In the genomic region with DNA sequence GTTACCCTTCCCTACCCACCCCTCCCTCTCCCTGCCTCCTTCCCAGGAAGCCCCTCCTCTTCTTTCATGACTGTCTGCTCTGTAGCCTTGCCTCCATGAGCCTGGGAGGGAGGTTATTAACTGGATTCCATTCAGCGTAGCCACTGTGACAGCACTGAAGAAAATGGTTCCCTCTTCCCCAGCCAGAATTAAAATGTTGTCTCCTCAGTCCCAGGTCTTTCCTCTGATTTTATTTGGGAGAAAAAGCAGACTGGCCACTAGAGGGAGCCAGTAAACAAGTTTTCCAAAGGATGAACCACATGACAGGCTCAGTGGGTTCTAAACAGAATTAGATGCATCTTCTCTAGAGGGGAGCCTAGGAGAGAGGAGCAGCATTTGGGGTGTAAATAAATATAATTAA, we compare ENCODE assay signal across 7 mouse cellular contexts. TPM values are rescaled to one million over a fixed set of nuclear protein-coding genes. Genes with fewer than 3 reads are reported as not detected.
DNase-seq lines count a peak whose midpoint lies in the region; ATAC-seq and TF ChIP-seq lines count a peak whose summit lies in the region.

No protein-coding gene starts in this region.

- no peaks in the 10 kb centered on the region for H3K27me3 ChIP-seq in G1E (ENCODE audit: insufficient read depth, low read length)
- H3K27me3 ChIP-seq in embryonic facial prominence, embryonic 10.5 days (replicated peaks; ENCODE audit: low read depth, poor library complexity, severe bottlenecking), result no peaks in the 10 kb centered on the region
- H3K27me3 ChIP-seq in hindbrain, embryonic 11.5 days (ENCODE audit: control insufficient read depth, insufficient read depth, low read length), result no peaks in the 10 kb centered on the region

- H3K4me2 ChIP-seq in hindbrain, embryonic 11.5 days (replicated peaks; ENCODE audit: low read depth, low read length), result no peak overlapping the region

- peak; percentile 26; the same call in 1 of the 2 replicates for TF ChIP-seq CTCF in G1E (IDR thresholded peaks at IDR 0.05; ENCODE audit: low read depth, low read length)

- H3K27ac ChIP-seq in embryonic facial prominence, embryonic 10.5 days (replicated peaks), result no peak overlapping the region
- H3K27ac ChIP-seq in hindbrain, embryonic 11.5 days (ENCODE audit: low read depth, low read length), result no peak overlapping the region

- no peak overlapping the region for H3K9ac ChIP-seq in hindbrain, embryonic 11.5 days (ENCODE audit: low read depth, low read length)

- WGBS in embryonic facial prominence, embryonic 10.5 days, result 53% methylated on average over 1 of the region's 1 CpGs
- 58% methylated on average over 1 of the region's 1 CpGs for WGBS in hindbrain, embryonic 11.5 days

- no peak overlapping the region for H3K4me3 ChIP-seq in G1E (ENCODE audit: low read depth, low read length)
- H3K4me3 ChIP-seq in embryonic facial prominence, embryonic 10.5 days, result no peak overlapping the region
- H3K4me3 ChIP-seq in hindbrain, embryonic 11.5 days (ENCODE audit: low read depth, low read length), result no peak overlapping the region

- no peak for ATAC-seq in G1E (ENCODE audit: extremely low read depth, insufficient number of reproducible peaks, low FRiP score, poor library complexity, severe bottlenecking)
- peak; percentile 70 for ATAC-seq in hindbrain, embryonic 11.5 days (ENCODE audit: low FRiP score)

- no peaks in the 10 kb centered on the region for H3K4me1 ChIP-seq in G1E (ENCODE audit: insufficient read depth, low read depth, low read length)
- H3K4me1 ChIP-seq in embryonic facial prominence, embryonic 10.5 days, result peaks cover 10% of the 10 kb centered on the region; the same call in 1 of the 2 replicates
- H3K4me1 ChIP-seq in hindbrain, embryonic 11.5 days (replicated peaks; ENCODE audit: control insufficient read depth, insufficient read depth, low read length), result no peaks in the 10 kb centered on the region

- peaks cover 77% of the 10 kb centered on the region for H3K36me3 ChIP-seq in G1E (replicated peaks)
- peaks cover 35% of the 10 kb centered on the region; the same call in 1 of the 2 replicates for H3K36me3 ChIP-seq in embryonic facial prominence, embryonic 10.5 days (replicated peaks)
- no peaks in the 10 kb centered on the region for H3K36me3 ChIP-seq in hindbrain, embryonic 11.5 days (ENCODE audit: control insufficient read depth, insufficient read depth, low read length)

- no peaks in the 10 kb centered on the region for H3K9me3 ChIP-seq in G1E (replicated peaks)
- H3K9me3 ChIP-seq in embryonic facial prominence, embryonic 10.5 days, result no peaks in the 10 kb centered on the region
- no peaks in the 10 kb centered on the region for H3K9me3 ChIP-seq in hindbrain, embryonic 11.5 days (ENCODE audit: control insufficient read depth, low read length)

- DNase-seq in G1E (ENCODE audit: low spot score), result peak; percentile 34
- DNase-seq in adrenal gland, postnatal 25 days, result peak; percentile 19
- DNase-seq in embryonic facial prominence, embryonic 10.5 days (ENCODE audit: low spot score), result peak; percentile 58
- DNase-seq in hindbrain, embryonic 11.5 days (ENCODE audit: low spot score), result peak; percentile 82
- DNase-seq in layer of hippocampus, adult 8-10 months (ENCODE audit: low spot score in 2 of 2), result peak; percentile 59 to 74
- DNase-seq in lung, postnatal 10 days, result peak; percentile 80
- DNase-seq in right cerebral cortex, postnatal 10 days (ENCODE audit: low spot score in 2 of 2), result peak; percentile 79 to 81

RNA-seq across cellular contexts. Expression of a gene that starts 27.2 kb away (rescaled TPM):
- total RNA-seq in G1E (2014; fragmentation: Nextera tagmentation) (52.4 and 52.7 TPM in 2 replicates), G1E (2017) (95.8 and 114 TPM in 2 replicates)
- polyA plus RNA-seq in G1E (2012), result 3.9 and 4.2 TPM in 2 replicates
- 30.9 and 31.3 TPM in 2 replicates for total RNA-seq in adrenal gland, postnatal 25 days (2021)
- 58.1 and 64.6 TPM in 2 replicates for polyA plus RNA-seq in embryonic facial prominence, embryonic 10.5 days (2016; fragmentation: Nextera tagmentation; extraction: Ambion mirVana)
- polyA plus RNA-seq in hindbrain, embryonic 11.5 days (2014; fragmentation: Nextera tagmentation; extraction: Ambion mirVana), result 50.1 and 64.5 TPM in 2 replicates
- total RNA-seq in layer of hippocampus, adult 8-10 months (2022), result 10 to 100 TPM; 23.0 to 27.2 (median 23.7) TPM

RNA-seq across cellular contexts. Expression of a gene that starts 27.3 kb away (rescaled TPM):
- 42.7 and 59.4 TPM in 2 replicates for total RNA-seq in G1E (2014; fragmentation: Nextera tagmentation)
- total RNA-seq in G1E (2017), result 41.7 and 42.4 TPM in 2 replicates
- polyA plus RNA-seq in G1E (2012), result 2.6 and 2.7 TPM in 2 replicates
- total RNA-seq in adrenal gland, postnatal 25 days (2021), result 15.2 and 17.1 TPM in 2 replicates
- 25.9 and 27.8 TPM in 2 replicates for polyA plus RNA-seq in embryonic facial prominence, embryonic 10.5 days (2016; fragmentation: Nextera tagmentation; extraction: Ambion mirVana)
- 47.8 and 50.5 TPM in 2 replicates for polyA plus RNA-seq in hindbrain, embryonic 11.5 days (2014; fragmentation: Nextera tagmentation; extraction: Ambion mirVana)
- 10 to 100 TPM; 34.2 to 47.2 (median 41.8) TPM for total RNA-seq in layer of hippocampus, adult 8-10 months (2022)

Comparison
In these comparisons a context has a peak if more than half of its experiments do, and no peak if none do; other contexts are left out.
1. DNase-seq: peak in every context shown above with its lines; median percentile 82 in hindbrain, embryonic 11.5 days; 80 in lung, postnatal 10 days; 80 in right cerebral cortex, postnatal 10 days; 66 in layer of hippocampus, adult 8-10 months; 58 in embryonic facial prominence, embryonic 10.5 days; 34 in G1E; 19 in adrenal gland, postnatal 25 days.